24 mouse cellular contexts compared by ENCODE assay signal in genomic region chr7:82894366-82894765, GRCm38 (mm10).
"Had no signal": no experiment of that assay in that cellular context is flagged by ENCODE, and none has a peak within 500 bp of the region (broad histone marks: within the 10 kb centered on the region; RNA-seq: fewer than 3 reads in every experiment).

No protein-coding gene starts in this region.

- H3K4me3 ChIP-seq: gastrocnemius, adult 2 months; heart, embryonic 12.5 days; hindbrain, embryonic 13.5 days; hindbrain, embryonic 15.5 days; layer of hippocampus, adult 2 months; left cerebral cortex, adult 2 months; limb, embryonic 10.5 days; limb, embryonic 12.5 days; liver, embryonic 13.5 days; liver, embryonic 15.5 days had no signal

- H3K4me1 ChIP-seq: liver, embryonic 13.5 days; liver, embryonic 15.5 days had no signal

- H3K9me3 ChIP-seq: heart, embryonic 12.5 days; hindbrain, embryonic 13.5 days; hindbrain, embryonic 15.5 days; limb, embryonic 10.5 days; limb, embryonic 12.5 days; liver, embryonic 13.5 days; liver, embryonic 15.5 days had no signal

- H3K4me2 ChIP-seq: heart, embryonic 12.5 days; hindbrain, embryonic 13.5 days; hindbrain, embryonic 15.5 days; limb, embryonic 12.5 days; liver, embryonic 11.5 days; liver, embryonic 13.5 days; liver, embryonic 15.5 days had no signal

- H3K36me3 ChIP-seq: heart, embryonic 12.5 days; hindbrain, embryonic 13.5 days; hindbrain, embryonic 15.5 days; limb, embryonic 10.5 days; limb, embryonic 12.5 days; liver, embryonic 13.5 days; liver, embryonic 15.5 days had no signal

- H3K27ac ChIP-seq: gastrocnemius, adult 2 months; hindbrain, embryonic 13.5 days; hindbrain, embryonic 15.5 days; hindbrain, postnatal 0 days; layer of hippocampus, adult 2 months; left cerebral cortex, adult 2 months; limb, embryonic 10.5 days; limb, embryonic 12.5 days; liver, embryonic 13.5 days; liver, embryonic 15.5 days had no signal

- ATAC-seq: hindbrain, postnatal 0 days; intestine, embryonic 16.5 days had no signal

- H3K27me3 ChIP-seq: heart, embryonic 12.5 days; hindbrain, embryonic 13.5 days; hindbrain, embryonic 15.5 days; limb, embryonic 12.5 days; liver, embryonic 13.5 days; liver, embryonic 15.5 days had no signal

- DNase-seq: gastrocnemius, adult 2 months; gastrocnemius, postnatal 14 days; gastrocnemius, postnatal 36 days; heart, adult 18-20 months; heart, postnatal 10 days; heart, postnatal 36 days; kidney, adult 11 months; kidney, adult 2 months; kidney, postnatal 10 days; kidney, postnatal 25 days; kidney, postnatal 4 days; liver; liver, embryonic 13.5 days had no signal

- H3K9ac ChIP-seq: heart, embryonic 12.5 days; hindbrain, embryonic 13.5 days; hindbrain, embryonic 15.5 days; limb, embryonic 12.5 days; liver, embryonic 13.5 days; liver, embryonic 15.5 days had no signal
